Mouse (Mus musculus) left cerebral cortex, postnatal 25 days (tissue): Measurements from ENCODE around the gene Mocs1. TPM values are rescaled to one million over a fixed set of nuclear protein-coding genes. Genes with fewer than 3 reads are reported as not detected.

Experiments used
- DNase-seq, 2 experiments: peaks; one replicate each; pipeline ENCODE4 v3.0.0; 2022; ENCODE audit warnings: low spot score in 2 of 2, mixed read lengths in 1 of 2
- intact Hi-C: fragments of 180-260 bp; cut with DNase I; formaldehyde crosslinking; loops from one replicate; pipeline ENCODE4 v1.15.1; 2025
- total RNA-seq, 2 experiments: library from RNA; stranded (reverse); gene quantifications; 2 replicates each; pipeline ENCODE4 v1.2.3; 2021

Mocs1 gene
- total RNA-seq: 10 to 100 TPM; 14.1 to 14.3 TPM

GRCm38 (mm10) chr17:49428239-49428688, at the start of gene Mocs1:
Mocs1 (plus strand) TSS chr17:49428362.
- intact Hi-C loops: no loop called here
- peak; percentile 92 to 97 for DNase-seq

GRCm38 (mm10) chr17:49379645-49380044, 48.5 kb upstream of the Mocs1 start:
- intact Hi-C loops: no loop called here
- no peak for DNase-seq

GRCm38 (mm10) chr17:49384217-49384943, 43.8 kb upstream of the Mocs1 start:
- intact Hi-C loops: no loop called here
- no peak for DNase-seq

- intact Hi-C loops: no loop called here
- no peak for DNase-seq
Observed at GRCm38 (mm10) chr17:49387741-49388140, 40.4 kb upstream of the Mocs1 start.

GRCm38 (mm10) chr17:49392751-49393150, 35.4 kb upstream of the Mocs1 start:
- DNase-seq: no peak
- intact Hi-C loops: no loop called here

- intact Hi-C loops: no loop called here
- peak in 1 of 2 experiments; percentile 26 for DNase-seq
Observed at GRCm38 (mm10) chr17:49394836-49395235, 33.3 kb upstream of the Mocs1 start.

GRCm38 (mm10) chr17:49399605-49400004, 28.6 kb upstream of the Mocs1 start:
- DNase-seq: no peak
- intact Hi-C loops: loop anchor here (5.0 to 10.0 kb wide), 5 partner anchors 132 to 932 kb away; partner anchors contain the start of gene Lrfn2

- DNase-seq: peak; percentile 84 to 86
- intact Hi-C loops: loop anchor here (5.0 to 10.0 kb wide), 5 partner anchors 133 to 933 kb away; partner anchors contain the start of gene Lrfn2
Observed at GRCm38 (mm10) chr17:49400130-49400529, 28.0 kb upstream of the Mocs1 start.

- intact Hi-C loops: loop anchor here (5.0 to 10.0 kb wide), 5 partner anchors 136 to 936 kb away; partner anchors contain the start of gene Lrfn2
- DNase-seq: no peak
Observed at GRCm38 (mm10) chr17:49403151-49403550, 25.0 kb upstream of the Mocs1 start.

- DNase-seq: no peak
- intact Hi-C loops: loop anchor here (10.0 kb wide), 2 partner anchors 201 to 489 kb away; no protein-coding TSS in a partner anchor
Observed at GRCm38 (mm10) chr17:49405927-49406326, 22.2 kb upstream of the Mocs1 start.

- intact Hi-C loops: no loop called here
- DNase-seq: no peak
Observed at GRCm38 (mm10) chr17:49412974-49413373, 15.2 kb upstream of the Mocs1 start.

GRCm38 (mm10) chr17:49413554-49413953, 14.6 kb upstream of the Mocs1 start:
- no peak for DNase-seq
- intact Hi-C loops: no loop called here

GRCm38 (mm10) chr17:49416228-49416627, 11.9 kb upstream of the Mocs1 start:
- no peak for DNase-seq
- intact Hi-C loops: no loop called here

GRCm38 (mm10) chr17:49419813-49420212, 8.3 kb upstream of the Mocs1 start:
- intact Hi-C loops: no loop called here
- DNase-seq: no peak

GRCm38 (mm10) chr17:49422286-49423066, 5.7 kb upstream of the Mocs1 start:
- intact Hi-C loops: no loop called here
- peak in 1 of 2 experiments; percentile 42 for DNase-seq

- intact Hi-C loops: no loop called here
Observed at GRCm38 (mm10) chr17:49423067-49423325, 5.2 kb upstream of the Mocs1 start.

GRCm38 (mm10) chr17:49423872-49424271, 4.3 kb upstream of the Mocs1 start:
- DNase-seq: no peak
- intact Hi-C loops: no loop called here

More at GRCm38 (mm10) chr17:49423067-49423325, 5.2 kb upstream of the Mocs1 start:
- DNase-seq: no peak

- DNase-seq: no peak
- intact Hi-C loops: no loop called here
Observed at GRCm38 (mm10) chr17:49427631-49428238, 427 bp upstream of the Mocs1 start.

- DNase-seq: no peak
- intact Hi-C loops: no loop called here
Observed at GRCm38 (mm10) chr17:49428751-49429415, 721 bp downstream of the Mocs1 start.
